Mouse (Mus musculus): ENCODE data around the gene Col6a1. TPM values are rescaled to one million over a fixed set of nuclear protein-coding genes. Genes with fewer than 3 reads are reported as not detected.

The Col6a1 gene
- polyA plus RNA-seq, 1 experiment from 2014 or later, result 34.3 TPM

DNA sequence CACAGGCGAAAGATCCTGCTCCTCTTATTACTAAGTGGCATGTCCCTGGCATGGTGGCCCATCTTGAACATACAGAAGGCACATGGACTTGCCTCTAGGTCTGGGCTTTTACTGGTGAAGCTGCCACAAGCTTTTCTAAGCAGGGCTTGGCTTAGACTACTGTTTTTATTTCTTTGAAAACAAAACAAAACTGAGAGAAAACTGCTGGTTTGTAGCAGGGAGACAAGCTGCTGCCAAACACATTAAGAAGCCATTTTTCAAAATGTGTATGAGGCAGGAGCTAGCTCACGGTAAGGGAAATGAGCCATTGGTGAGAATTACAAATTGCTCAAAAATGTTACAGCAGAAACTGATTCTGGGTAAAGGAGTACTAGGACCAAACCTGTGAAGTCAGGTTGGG, 24.5 kb downstream of the Col6a1 start:
- Histone ChIP-seq H3K27me3 (replicated peaks) (no peaks in the 10 kb centered on the region), H3K9ac (replicated peaks) (no peak overlapping the region), H3K4me3 (replicated peaks) (no peak overlapping the region), H3K36me3 (no peaks in the 10 kb centered on the region), H3K4me1 (no peaks in the 10 kb centered on the region), H3K4me2 (no peak overlapping the region), H3K9me3 (replicated peaks) (peaks cover 4% of the 10 kb centered on the region; the same call in 1 of the 2 replicates), H3K27ac (replicated peaks) (no peak overlapping the region)
- WGBS, result 69% methylated on average over 2 of the region's 2 CpGs
- ATAC-seq (ENCODE audit: low FRiP score), result no peak

DNA sequence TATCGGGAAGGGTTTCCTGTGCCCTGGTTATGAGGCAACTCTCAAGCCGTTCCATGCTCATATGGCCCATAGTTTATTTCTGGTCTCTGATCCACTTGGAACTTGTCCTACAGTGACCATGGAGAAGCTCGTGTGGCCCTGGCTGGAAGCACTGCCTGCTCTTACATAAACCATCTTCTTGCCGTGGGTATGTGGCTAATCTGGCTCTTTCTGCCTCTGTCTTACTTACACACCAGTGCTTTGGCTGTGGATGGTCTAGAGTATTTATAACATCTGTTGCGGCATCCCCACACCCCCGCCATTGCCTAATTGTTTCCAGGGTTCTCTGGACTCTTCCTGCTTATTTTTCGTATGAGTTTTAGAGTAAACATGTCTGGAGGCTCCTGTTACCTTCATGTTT, 26.2 kb downstream of the Col6a1 start:
- ATAC-seq (ENCODE audit: low FRiP score), result no peak
- Histone ChIP-seq H3K27me3 (replicated peaks) (no peaks in the 10 kb centered on the region), H3K4me2 (no peak overlapping the region), H3K9me3 (replicated peaks) (peaks cover 4% of the 10 kb centered on the region; the same call in 1 of the 2 replicates), H3K4me1 (no peaks in the 10 kb centered on the region), H3K4me3 (replicated peaks) (no peak overlapping the region), H3K36me3 (no peaks in the 10 kb centered on the region), H3K27ac (replicated peaks) (no peak overlapping the region), H3K9ac (replicated peaks) (no peak overlapping the region)
- 88% methylated on average over 7 of the region's 7 CpGs for WGBS

DNA sequence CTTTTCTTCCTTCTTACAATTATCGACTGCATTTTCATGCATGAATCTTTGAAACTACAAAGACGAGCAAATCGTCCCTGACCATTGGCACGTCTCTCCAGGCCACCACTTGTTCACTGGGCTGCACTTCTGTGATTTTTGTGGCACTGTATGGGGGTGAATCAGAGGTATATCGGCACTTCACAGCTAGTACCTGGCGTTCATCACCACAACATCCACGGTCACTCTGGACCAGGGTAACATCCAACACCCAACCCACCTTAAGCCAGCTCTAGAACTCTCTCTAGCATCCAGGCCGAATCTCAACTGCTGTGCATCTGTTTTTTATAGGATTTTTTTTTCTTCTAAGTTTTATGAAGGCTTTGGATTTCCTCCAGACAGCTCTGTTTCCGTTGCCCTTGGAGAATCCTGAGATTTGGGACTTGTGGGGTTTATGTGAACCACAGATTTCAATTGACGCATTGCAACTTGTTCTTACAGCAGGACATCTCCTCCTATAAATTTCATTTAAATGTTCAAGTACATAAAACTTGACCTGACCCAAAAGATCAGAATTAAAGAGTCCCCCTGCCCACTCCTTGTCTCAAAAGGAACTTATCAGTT, 30.6 kb downstream of the Col6a1 start:
- no peak for ATAC-seq (ENCODE audit: low FRiP score)
- Histone ChIP-seq H3K27me3 (replicated peaks) (no peaks in the 10 kb centered on the region), H3K36me3 (no peaks in the 10 kb centered on the region), H3K9ac (replicated peaks) (no peak overlapping the region), H3K4me3 (replicated peaks) (no peak overlapping the region), H3K27ac (replicated peaks) (no peak overlapping the region), H3K9me3 (replicated peaks) (no peaks in the 10 kb centered on the region), H3K4me2 (no peak overlapping the region), H3K4me1 (no peaks in the 10 kb centered on the region)
- 84% methylated on average over 10 of the region's 10 CpGs for WGBS

DNA sequence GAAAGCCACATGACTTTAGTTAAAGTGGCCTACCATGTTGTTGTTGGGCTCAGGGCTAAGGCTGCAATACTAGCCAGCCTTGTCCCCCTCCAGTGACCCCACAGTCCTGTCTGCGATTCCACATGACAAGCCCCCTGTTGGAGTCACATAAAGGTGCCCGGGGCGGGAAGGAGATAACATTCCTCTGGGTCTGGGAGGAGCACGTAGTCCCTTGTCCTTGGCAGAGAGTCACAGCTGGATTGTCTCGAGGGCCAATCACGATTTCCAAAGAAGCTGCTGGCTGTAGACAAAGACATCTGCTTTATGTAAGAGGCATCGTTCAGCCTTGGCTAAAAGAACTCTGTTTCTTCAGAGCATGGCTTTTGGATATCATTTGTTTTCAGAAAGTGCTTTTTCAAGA, 31.2 kb downstream of the Col6a1 start:
- Histone ChIP-seq H3K9me3 (replicated peaks) (no peaks in the 10 kb centered on the region), H3K4me1 (no peaks in the 10 kb centered on the region), H3K4me2 (no peak overlapping the region), H3K4me3 (replicated peaks) (no peak overlapping the region), H3K27ac (replicated peaks) (no peak overlapping the region), H3K36me3 (no peaks in the 10 kb centered on the region), H3K9ac (replicated peaks) (no peak overlapping the region), H3K27me3 (replicated peaks) (no peaks in the 10 kb centered on the region)
- WGBS, result 50% methylated on average over 7 of the region's 7 CpGs
- no peak for ATAC-seq (ENCODE audit: low FRiP score)

DNA sequence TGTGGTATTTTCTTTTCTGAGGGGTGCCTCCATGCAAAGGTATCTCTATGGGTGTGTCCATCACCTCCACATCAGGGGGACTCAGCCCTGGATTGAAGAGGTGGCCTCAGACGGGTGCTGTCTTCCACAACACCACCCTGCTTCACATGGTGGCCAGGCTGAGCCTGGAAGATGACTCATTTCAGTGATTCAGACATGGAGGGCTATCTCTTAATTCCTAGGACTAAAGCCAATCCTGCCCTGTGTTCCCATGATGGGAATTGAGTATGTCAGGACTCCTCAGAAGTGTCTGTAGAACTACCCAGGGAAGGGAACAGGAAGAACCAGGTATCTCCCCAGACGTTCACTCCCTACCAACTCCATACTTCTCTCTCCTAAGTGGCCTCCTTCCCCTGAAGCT, 32.5 kb downstream of the Col6a1 start:
- no peaks in the 10 kb centered on the region for H3K27me3 ChIP-seq (replicated peaks)
- H3K36me3 ChIP-seq, result no peaks in the 10 kb centered on the region
- H3K9ac ChIP-seq (replicated peaks), result no peak overlapping the region
- 90% methylated on average over 2 of the region's 2 CpGs for WGBS
- no peaks in the 10 kb centered on the region for H3K4me1 ChIP-seq
- no peaks in the 10 kb centered on the region for H3K9me3 ChIP-seq (replicated peaks)
- H3K27ac ChIP-seq (replicated peaks), result no peak overlapping the region
- no peak for ATAC-seq (ENCODE audit: low FRiP score)
- no peak overlapping the region for H3K4me3 ChIP-seq (replicated peaks)
- H3K4me2 ChIP-seq, result no peak overlapping the region

DNA sequence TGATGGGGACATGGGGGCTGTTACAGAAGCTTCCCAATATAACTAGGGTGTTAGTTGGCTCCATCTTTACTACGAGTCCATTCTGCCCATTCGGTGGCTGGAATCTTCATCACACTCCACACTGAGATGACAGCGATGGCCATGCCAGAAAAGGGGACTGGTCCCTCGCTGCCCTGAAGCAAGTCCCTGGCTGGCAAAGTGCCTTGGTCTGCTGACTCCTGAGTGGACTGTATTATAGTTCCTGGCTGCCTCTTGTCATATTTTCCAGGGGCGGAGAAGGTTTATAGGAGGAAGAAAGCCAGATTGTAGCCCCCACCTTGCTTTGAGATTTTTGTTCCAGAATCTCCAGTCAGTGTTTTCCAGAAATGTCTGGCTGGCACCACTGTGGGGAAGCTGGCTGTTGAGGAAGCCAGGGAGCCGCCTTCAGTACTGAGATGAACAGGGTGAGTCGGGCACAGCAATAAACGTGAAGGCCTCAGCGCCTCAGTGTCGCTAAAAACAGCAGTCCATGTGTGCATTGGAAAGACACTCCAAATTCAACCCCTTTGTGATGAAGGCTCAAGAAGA, 40.4 kb downstream of the Col6a1 start:
- no peak overlapping the region for H3K4me3 ChIP-seq (replicated peaks)

DNA sequence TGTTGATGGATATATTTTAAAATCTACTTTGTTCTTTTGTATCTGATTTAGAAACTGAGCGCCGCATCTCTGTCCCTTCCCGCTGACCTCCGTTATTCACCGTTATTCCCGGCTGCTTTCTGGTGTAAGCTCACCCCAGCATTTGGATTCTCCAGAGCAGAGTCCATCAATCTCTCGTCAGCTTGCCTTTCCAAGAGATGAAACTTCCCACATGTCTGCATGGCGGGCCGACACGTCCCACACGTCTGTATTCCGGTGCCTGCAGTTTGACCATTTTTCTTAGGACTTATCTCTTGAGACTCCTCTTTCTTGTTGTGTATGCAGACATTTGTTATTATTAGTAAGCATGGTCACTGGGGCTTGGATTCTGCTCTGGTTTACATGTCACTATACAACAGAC, 42.0 kb downstream of the Col6a1 start:
- Histone ChIP-seq H3K27ac (replicated peaks) (no peak overlapping the region), H3K36me3 (no peaks in the 10 kb centered on the region), H3K9ac (replicated peaks) (no peak overlapping the region), H3K27me3 (replicated peaks) (no peaks in the 10 kb centered on the region), H3K4me1 (no peaks in the 10 kb centered on the region), H3K4me3 (replicated peaks) (no peak overlapping the region), H3K4me2 (no peak overlapping the region), H3K9me3 (replicated peaks) (no peaks in the 10 kb centered on the region)
- ATAC-seq (ENCODE audit: low FRiP score), result no peak
- WGBS, result 42% methylated on average over 12 of the region's 12 CpGs

More for the DNA sequence above, 40.4 kb downstream of the Col6a1 start:
- no peak for ATAC-seq (ENCODE audit: low FRiP score)
- Histone ChIP-seq H3K4me1 (no peaks in the 10 kb centered on the region), H3K9ac (replicated peaks) (no peak overlapping the region), H3K9me3 (replicated peaks) (no peaks in the 10 kb centered on the region), H3K36me3 (no peaks in the 10 kb centered on the region), H3K27me3 (replicated peaks) (no peaks in the 10 kb centered on the region), H3K4me2 (no peak overlapping the region), H3K27ac (replicated peaks) (no peak overlapping the region)
- WGBS, result 92% methylated on average over 10 of the region's 10 CpGs

DNA sequence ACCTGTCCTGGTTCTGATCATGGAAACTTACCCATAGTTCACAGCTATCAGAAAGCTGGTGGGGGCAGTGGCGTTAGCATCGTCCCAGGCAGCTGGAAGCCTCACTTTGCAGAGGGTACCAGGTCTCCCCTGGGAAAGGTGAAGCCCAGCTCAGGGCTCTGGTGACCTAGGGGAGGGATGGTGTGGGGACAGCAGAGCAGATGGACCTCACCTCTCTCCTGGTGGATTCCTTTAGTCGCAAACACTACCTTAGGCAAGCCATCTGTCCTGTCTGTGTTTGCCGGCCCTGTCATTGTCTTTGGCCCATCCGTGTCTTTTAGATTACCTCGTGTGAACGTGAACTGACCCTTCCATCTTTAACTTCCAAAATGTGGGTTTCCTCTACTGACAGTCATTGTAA, 42.5 kb downstream of the Col6a1 start:
- H3K9ac ChIP-seq (replicated peaks), result no peak overlapping the region
- H3K9me3 ChIP-seq (replicated peaks), result no peaks in the 10 kb centered on the region
- WGBS, result 42% methylated on average over 7 of the region's 7 CpGs
- no peaks in the 10 kb centered on the region for H3K36me3 ChIP-seq
- ATAC-seq (ENCODE audit: low FRiP score), result no peak
- H3K4me2 ChIP-seq, result no peak overlapping the region
- no peak overlapping the region for H3K27ac ChIP-seq (replicated peaks)
- no peak overlapping the region for H3K4me3 ChIP-seq (replicated peaks)
- H3K27me3 ChIP-seq (replicated peaks), result no peaks in the 10 kb centered on the region
- H3K4me1 ChIP-seq, result no peaks in the 10 kb centered on the region

DNA sequence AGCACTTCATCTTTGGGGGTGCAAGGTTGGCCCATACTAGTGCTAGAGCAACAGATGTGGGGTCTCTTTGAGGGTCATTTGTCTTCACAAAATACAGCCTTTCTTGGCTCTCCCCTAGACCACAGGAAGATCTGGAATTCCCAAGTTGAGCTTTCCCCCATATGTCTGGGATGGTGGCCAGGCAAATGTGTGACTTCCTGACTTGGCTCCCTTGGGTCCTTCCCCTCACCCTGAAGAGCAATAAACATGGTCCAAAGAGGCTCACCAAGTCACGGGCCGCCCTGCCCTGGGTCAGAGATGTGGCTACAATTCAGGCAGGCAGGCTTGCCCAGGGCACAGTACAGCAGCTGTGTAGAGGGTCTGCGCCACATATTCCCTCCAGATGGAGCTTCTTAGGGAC, 44.1 kb downstream of the Col6a1 start:
- Histone ChIP-seq H3K27me3 (replicated peaks) (no peaks in the 10 kb centered on the region), H3K4me3 (replicated peaks) (no peak overlapping the region), H3K9ac (replicated peaks) (no peak overlapping the region), H3K4me2 (no peak overlapping the region), H3K36me3 (no peaks in the 10 kb centered on the region), H3K27ac (replicated peaks) (no peak overlapping the region), H3K9me3 (replicated peaks) (no peaks in the 10 kb centered on the region), H3K4me1 (no peaks in the 10 kb centered on the region)
- 80% methylated on average over 3 of the region's 3 CpGs for WGBS
- no peak for ATAC-seq (ENCODE audit: low FRiP score)

DNA sequence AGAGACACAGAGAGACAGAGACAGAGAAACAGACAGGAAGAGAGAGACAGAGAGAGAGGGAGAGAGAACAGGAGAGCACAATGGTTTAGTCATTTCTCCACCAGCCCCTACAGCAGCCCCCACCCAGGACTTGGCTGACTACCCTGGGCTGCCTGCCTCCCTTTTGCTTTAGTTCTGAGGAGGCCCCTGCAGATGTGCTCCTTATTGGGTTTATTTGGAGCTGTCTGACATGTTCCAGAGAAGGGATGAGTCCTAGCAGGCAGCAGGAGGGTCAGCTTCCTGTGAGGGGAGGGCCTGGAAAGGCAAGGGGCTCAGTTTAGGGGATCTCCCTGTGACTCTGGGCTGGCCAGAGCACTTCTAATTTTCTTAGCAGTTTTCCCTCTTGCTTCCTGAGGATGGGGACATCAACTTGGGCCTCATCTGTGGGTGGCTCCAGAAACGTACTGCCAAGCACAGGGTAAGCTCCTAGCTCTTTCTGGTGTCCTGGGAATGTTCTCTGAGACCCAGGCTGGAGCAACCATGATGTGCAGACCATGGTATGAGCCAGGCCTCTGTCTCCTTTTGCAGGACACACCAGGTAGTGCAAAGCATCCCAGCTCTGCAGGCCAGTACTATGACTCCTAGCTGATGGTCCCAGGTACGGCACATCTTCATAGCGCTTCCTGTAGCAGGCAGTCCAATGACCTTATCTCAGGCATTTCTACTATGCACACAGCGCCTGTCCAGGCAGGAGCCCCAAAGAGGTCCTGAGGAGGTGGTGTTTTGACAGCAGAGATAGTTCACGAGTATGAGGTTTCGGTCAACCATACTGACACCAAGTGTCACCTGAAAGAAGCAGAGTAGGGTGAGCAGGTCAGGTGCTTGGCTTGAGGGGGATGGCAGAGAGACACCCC, 45.0 kb downstream of the Col6a1 start:
- Histone ChIP-seq H3K4me3 (replicated peaks) (no peak overlapping the region), H3K9me3 (replicated peaks) (no peaks in the 10 kb centered on the region), H3K4me2 (no peak overlapping the region), H3K36me3 (no peaks in the 10 kb centered on the region), H3K27ac (replicated peaks) (no peak overlapping the region), H3K9ac (replicated peaks) (no peak overlapping the region), H3K27me3 (replicated peaks) (no peaks in the 10 kb centered on the region), H3K4me1 (no peaks in the 10 kb centered on the region)
- no peak for ATAC-seq (ENCODE audit: low FRiP score)
- WGBS, result 90% methylated on average over 6 of the region's 6 CpGs

DNA sequence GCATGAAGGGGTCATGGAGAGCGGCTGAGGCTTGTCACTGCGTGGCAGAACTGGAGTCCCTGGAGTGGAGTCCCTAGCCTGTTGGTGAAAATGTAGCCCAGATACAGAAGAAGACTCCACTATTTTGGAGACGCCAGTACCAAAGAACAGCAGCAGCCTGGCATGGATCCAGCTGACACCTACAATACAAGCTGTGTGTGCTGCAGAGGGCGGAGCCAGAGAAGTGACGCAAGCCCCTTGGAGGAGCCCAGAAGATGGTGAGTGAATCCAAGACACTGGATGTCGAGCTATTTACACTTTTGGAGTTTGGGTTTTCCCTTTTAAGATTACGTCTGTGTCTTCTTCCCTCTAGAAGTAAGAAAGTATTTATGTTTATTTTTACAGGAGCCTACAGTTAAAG, 47.8 kb downstream of the Col6a1 start:
- ATAC-seq (ENCODE audit: low FRiP score), result no peak
- H3K4me3 ChIP-seq (replicated peaks), result no peak overlapping the region
- H3K27ac ChIP-seq (replicated peaks), result no peak overlapping the region
- no peak overlapping the region for H3K4me2 ChIP-seq
- no peaks in the 10 kb centered on the region for H3K27me3 ChIP-seq (replicated peaks)
- 67% methylated on average over 7 of the region's 7 CpGs for WGBS
- H3K36me3 ChIP-seq, result no peaks in the 10 kb centered on the region
- H3K4me1 ChIP-seq, result no peaks in the 10 kb centered on the region
- no peaks in the 10 kb centered on the region for H3K9me3 ChIP-seq (replicated peaks)
- H3K9ac ChIP-seq (replicated peaks), result no peak overlapping the region

DNA sequence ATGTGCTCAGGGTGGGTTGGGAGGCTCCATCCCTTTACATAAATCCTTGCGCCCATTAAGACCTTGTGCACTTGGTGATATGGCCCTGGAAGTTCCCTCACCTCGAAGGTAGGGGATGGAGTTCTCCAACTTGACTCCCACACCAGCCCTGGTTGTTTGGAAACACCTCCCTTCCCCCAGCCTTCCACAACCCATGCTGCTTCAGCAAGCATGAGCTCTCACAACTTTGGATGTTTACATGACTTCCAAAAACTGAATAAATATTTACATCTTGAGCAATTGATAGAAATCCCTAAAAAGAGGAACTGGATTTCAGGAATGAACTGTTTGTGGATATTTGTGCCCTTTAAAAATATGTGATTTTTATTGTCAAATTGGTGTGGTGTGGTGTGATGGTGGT, 50.7 kb downstream of the Col6a1 start:
- no peak overlapping the region for H3K9ac ChIP-seq (replicated peaks)
- H3K36me3 ChIP-seq, result no peaks in the 10 kb centered on the region
- H3K4me2 ChIP-seq, result no peak overlapping the region
- H3K9me3 ChIP-seq (replicated peaks), result no peaks in the 10 kb centered on the region
- WGBS, result 83% methylated on average over 2 of the region's 2 CpGs
- H3K27ac ChIP-seq (replicated peaks), result no peak overlapping the region
- H3K4me1 ChIP-seq, result no peaks in the 10 kb centered on the region
- no peaks in the 10 kb centered on the region for H3K27me3 ChIP-seq (replicated peaks)
- no peak for ATAC-seq (ENCODE audit: low FRiP score)
- no peak overlapping the region for H3K4me3 ChIP-seq (replicated peaks)

Measured in neural tube, embryonic 15.5 days (tissue).